Mouse (Mus musculus): ENCODE measurements around the gene Vmn1r67. TPM values are rescaled to one million over a fixed set of nuclear protein-coding genes. Genes with fewer than 3 reads are reported as not detected.

The Vmn1r67 gene
- polyA plus RNA-seq (2017; shearing (Covaris generic)): under 1 TPM in 1 of 2 experiments, not detected in 1; 0.28 TPM

DNA sequence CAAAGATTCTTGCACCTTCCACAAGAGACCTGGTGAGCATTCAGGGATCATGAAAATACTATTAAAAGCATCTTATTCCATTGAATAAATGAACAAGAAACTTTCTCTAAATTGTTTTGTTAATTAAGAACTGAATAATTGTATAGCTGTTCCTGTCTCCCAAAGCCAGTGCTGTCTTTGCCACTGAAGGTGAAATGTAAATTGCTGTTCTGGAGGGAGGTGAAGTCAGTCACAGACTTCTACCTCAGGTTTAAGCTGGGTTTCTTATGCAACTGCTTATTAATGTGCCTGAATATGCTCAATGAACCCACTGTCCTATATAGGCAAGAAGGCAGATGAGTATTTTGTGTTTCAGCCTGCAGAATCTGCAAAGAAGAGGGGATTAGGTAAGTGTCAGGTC, at the start of gene Vmn1r67:
Vmn1r67 (plus strand) TSS at position 301 of the 400 bp plus-strand sequence.

DNA sequence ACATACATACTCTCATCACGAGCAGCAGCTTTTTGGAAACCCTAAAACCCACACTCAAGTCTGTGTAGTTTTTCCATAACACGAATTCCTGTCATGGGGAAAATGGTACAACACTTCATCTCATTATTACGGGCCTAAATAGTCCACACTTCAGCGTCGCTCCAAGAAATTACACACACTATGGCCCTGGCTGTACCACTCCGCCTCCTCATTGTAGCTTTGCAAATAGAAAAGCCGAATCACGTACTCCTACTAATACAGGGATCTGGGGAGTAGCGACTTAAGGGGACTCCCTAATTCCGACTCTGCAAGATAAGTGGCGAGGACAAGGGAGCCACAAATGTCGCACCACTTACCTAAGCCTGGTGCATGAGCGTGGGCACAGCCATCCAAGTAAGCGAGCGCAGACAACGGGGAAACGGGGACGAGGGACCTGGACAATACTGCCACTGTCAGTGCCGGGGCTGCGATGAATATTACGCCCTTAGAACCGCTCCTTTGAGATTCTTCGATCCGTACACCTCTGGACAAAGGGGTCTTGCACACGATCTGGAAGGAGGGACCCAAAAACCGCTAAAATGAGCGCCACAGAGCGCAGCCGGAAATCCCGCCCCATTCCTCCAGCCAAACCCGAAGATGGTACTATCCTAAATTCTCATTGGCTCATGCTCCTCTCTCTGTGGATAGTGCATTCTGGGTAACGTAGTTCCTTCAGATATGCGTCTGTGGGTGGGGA, 51.8 kb downstream of the Vmn1r67 start, which contains the start of gene Zik1:
Zik1 (minus strand) TSS at position 609 of the 736 bp plus-strand sequence.

Other genes with a start within 250 kb of the Vmn1r67 start
- gene Vmn1r66, start 165.3 kb upstream of the Vmn1r67 start, polyA plus RNA-seq (2017; shearing (Covaris generic)): not detected
- gene Zik1, start 52.1 kb downstream of the Vmn1r67 start, polyA plus RNA-seq (2017; shearing (Covaris generic)): 1 to 10 TPM; 1.4 to 1.9 TPM
- under 1 TPM in 1 of 2 experiments, not detected in 1; 0.29 TPM for gene Vmn1r68, start 115.2 kb downstream of the Vmn1r67 start, polyA plus RNA-seq (2017; shearing (Covaris generic))
- not detected for gene Vmn1r69, start 170.3 kb downstream of the Vmn1r67 start, polyA plus RNA-seq (2017; shearing (Covaris generic))
- gene Vmn1r70, start 188.2 kb downstream of the Vmn1r67 start, polyA plus RNA-seq (2017; shearing (Covaris generic)): under 1 TPM in 1 of 2 experiments, not detected in 1; 0.28 TPM
- gene Nlrp4b, start 244.5 kb downstream of the Vmn1r67 start, polyA plus RNA-seq (2017; shearing (Covaris generic)): under 1 TPM in 1 of 2 experiments, not detected in 1; 0.23 TPM

All from activated CD4-positive, CD25-positive, alpha-beta regulatory T cell (primary cell).